Mouse (Mus musculus): ENCODE results near the gene Map2k4. TPM values are rescaled to one million over a fixed set of nuclear protein-coding genes. Genes with fewer than 3 reads are reported as not detected.

The Map2k4 gene
- polyA plus RNA-seq, 1 experiment from 2014 or later, result 72.1 TPM

DNA sequence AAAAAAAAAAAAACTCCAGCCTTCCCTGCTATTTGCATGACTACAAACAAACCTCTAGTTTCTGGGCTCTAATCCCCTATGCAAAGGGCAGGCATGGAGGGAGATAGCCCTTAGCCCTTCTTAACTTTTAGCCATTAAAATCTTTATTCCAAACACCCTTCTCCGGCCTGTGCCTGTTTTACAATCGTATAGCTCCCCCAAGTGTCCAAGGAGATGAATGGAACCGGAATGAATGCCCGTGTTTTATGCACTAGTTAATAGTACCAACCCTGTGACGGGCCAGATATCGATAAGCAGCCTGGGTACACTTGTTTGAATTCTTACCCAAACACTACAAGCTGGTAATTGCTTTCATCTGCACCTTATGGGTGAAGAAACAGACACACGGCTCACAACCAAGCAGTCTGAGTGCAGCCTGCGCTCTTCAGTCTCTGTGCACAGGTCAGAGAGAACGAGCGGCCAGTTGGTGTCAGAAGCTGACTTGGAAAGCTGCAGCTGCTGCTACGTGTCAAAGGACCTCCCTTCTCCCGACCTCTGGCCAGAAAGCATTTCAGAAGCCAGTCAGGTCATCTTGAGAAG is 109.2 kb downstream of the Map2k4 start:
- 37% methylated on average over 12 of the region's 12 CpGs for WGBS
- H3K4me2 ChIP-seq (replicated peaks), result peak overlapping the region; percentile 28
- ATAC-seq, result peak; percentile 50
- 0 out of 2 replicates have a peak, but pooled peaks cover 2% of the 10 kb centered on the region for H3K4me1 ChIP-seq (replicated peaks)
- no peaks in the 10 kb centered on the region for H3K27me3 ChIP-seq
- H3K9ac ChIP-seq (replicated peaks), result 0 out of 2 replicates have a peak overlapping the region, but pooled peaks have one; percentile 10
- no peak overlapping the region for H3K4me3 ChIP-seq (replicated peaks)
- no peak overlapping the region for H3K27ac ChIP-seq
- no peaks in the 10 kb centered on the region for H3K9me3 ChIP-seq
- no peaks in the 10 kb centered on the region for H3K36me3 ChIP-seq

DNA sequence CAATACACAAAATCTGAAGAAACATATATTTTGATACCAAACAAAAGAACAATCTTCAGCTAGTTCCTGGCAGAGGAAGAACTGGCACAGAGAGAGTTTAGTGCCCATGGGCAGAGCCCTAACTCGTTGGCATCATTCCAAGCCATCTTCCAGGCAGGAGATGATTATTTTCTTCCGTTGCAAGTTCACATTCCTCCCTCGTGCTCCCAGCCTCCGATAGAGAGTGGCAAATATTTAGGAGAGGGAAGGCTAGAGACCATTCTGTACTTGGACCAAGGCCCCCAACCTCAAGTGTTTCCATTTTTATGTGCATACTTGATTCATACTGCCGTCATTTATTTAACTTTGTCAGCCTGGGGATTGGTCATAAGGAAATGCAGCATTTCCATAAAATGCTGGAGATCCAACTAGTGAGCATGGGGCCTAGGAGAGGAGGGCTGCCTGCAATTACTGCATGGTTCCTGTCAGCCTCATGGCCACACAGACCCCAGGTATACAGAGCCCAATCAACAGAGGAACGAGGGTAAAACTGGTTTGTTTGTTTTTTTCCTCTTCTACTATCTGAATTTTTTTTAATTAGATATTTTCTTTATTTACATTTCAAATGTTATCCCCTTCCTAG is 120.6 kb downstream of the Map2k4 start:
- Histone ChIP-seq H3K36me3 (no peaks in the 10 kb centered on the region), H3K9ac (replicated peaks) (no peak overlapping the region), H3K4me1 (replicated peaks) (0 out of 2 replicates have a peak, but pooled peaks cover 3% of the 10 kb centered on the region), H3K27me3 (no peaks in the 10 kb centered on the region), H3K27ac (no peak overlapping the region), H3K4me2 (replicated peaks) (no peak overlapping the region), H3K4me3 (replicated peaks) (no peak overlapping the region), H3K9me3 (no peaks in the 10 kb centered on the region)
- 75% methylated on average over 6 of the region's 6 CpGs for WGBS
- ATAC-seq, result no peak

DNA sequence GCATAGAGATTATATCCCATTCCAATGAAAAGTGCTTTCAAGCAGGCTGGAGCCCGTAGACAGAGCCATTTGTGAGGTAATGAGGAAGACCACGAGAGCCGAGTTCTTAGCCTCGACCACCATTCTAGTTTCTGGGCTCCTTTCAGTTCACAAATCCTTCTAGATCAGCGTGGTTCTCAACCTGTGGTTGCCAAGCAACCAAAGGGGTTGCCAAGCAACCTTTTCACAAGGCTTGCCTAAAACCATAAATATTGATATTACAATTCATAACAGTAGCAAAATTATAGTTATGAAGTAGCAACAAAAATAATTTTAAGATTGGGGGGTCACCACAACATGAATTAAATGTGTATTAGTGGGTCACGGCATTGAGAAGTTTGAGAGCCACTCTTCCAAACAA is 123.2 kb downstream of the Map2k4 start:
- no peak for ATAC-seq

DNA sequence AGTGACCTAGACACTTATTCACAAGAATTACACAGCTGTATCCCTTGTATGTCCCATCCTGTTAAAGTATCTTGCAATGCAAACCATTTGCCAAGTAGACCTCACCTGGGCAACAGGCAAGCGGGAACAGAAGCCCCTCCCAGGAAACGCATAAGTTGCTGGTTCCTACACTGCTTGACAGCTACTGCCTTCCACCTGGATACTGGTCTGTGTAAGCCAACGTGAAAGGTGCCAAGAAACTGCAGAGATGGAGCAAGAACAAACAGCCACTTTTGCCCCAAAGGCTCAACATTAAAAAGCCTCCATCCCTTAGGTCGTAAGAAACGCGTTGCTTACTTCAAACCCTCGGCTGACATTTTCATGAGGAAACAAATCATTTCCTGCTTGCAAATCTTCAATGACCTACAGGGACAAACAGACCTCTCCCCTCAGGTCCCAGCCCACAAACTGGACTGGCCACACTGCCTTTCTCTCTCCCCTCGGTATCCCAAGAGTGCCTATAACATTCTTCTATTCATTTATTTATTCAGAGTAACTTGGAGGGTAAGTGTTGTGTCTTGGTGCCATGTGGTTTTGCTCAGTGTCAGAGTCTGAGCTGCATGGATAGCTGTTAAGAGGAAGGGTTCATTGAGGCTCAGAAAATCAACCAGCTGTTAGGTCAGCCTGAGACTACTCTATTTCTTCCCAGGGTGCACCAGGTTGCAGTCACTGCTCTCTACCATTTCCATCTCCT is 126.1 kb downstream of the Map2k4 start:
- no peak overlapping the region for H3K9ac ChIP-seq (replicated peaks)
- no peak for ATAC-seq
- WGBS, result 89% methylated on average over 8 of the region's 8 CpGs
- no peak overlapping the region for H3K4me3 ChIP-seq (replicated peaks)
- H3K36me3 ChIP-seq, result no peaks in the 10 kb centered on the region
- no peaks in the 10 kb centered on the region for H3K9me3 ChIP-seq
- 0 out of 2 replicates have a peak, but pooled peaks cover 3% of the 10 kb centered on the region for H3K4me1 ChIP-seq (replicated peaks)
- no peaks in the 10 kb centered on the region for H3K27me3 ChIP-seq
- H3K4me2 ChIP-seq (replicated peaks), result no peak overlapping the region
- H3K27ac ChIP-seq, result no peak overlapping the region

More for the DNA sequence above, 123.2 kb downstream of the Map2k4 start:
- no peak overlapping the region for H3K4me2 ChIP-seq (replicated peaks)
- no peaks in the 10 kb centered on the region for H3K9me3 ChIP-seq
- H3K9ac ChIP-seq (replicated peaks), result no peak overlapping the region
- no peak overlapping the region for H3K27ac ChIP-seq
- H3K36me3 ChIP-seq, result no peaks in the 10 kb centered on the region
- H3K27me3 ChIP-seq, result no peaks in the 10 kb centered on the region
- WGBS, result 51% methylated on average over 6 of the region's 6 CpGs
- no peak overlapping the region for H3K4me3 ChIP-seq (replicated peaks)
- 0 out of 2 replicates have a peak, but pooled peaks cover 3% of the 10 kb centered on the region for H3K4me1 ChIP-seq (replicated peaks)

DNA sequence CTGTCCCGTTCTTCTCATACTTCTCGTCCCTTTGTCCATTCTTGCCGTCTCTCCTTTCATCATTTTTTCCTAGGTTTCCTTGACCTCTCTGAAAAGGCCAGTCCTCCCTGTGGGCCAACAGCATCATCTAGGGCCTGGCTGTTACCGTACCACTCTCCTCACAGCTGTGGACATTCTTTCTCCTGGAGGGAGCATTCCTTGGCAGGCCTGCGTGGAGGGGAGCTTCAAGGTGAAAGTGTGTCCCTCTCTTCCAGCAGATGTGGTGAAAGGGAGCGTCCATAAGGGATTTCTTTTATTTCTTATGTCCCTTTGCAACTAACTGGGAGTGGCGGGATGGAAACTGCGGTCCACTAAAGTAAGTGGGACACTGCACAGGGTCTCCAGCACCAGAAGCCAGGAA is 134.2 kb downstream of the Map2k4 start:
- Histone ChIP-seq H3K9me3 (no peaks in the 10 kb centered on the region), H3K27ac (no peak overlapping the region)

DNA sequence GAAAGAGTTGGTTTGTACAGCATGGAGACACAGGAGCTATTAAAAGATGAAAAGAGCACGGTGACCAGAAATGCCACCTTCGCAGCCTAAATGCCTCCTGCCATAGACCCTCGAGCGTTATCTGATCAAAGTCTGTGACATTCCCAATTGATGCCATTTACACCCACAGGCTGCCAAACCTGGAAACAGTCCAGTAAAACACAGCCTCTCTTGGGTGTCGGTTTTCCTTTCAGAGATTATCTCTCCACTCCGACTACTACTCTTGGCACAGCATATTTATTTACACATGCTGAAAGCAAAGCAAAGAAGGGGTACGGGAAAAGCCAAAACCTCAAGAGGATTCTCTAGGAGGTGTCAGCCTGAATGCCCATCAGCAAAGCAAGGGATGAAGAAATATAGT is 136.7 kb downstream of the Map2k4 start:
- 81% methylated on average over 7 of the region's 7 CpGs for WGBS
- Histone ChIP-seq H3K36me3 (no peaks in the 10 kb centered on the region), H3K4me1 (replicated peaks) (no peaks in the 10 kb centered on the region), H3K9me3 (no peaks in the 10 kb centered on the region), H3K4me2 (replicated peaks) (no peak overlapping the region), H3K27me3 (no peaks in the 10 kb centered on the region), H3K9ac (replicated peaks) (no peak overlapping the region), H3K4me3 (replicated peaks) (no peak overlapping the region), H3K27ac (no peak overlapping the region)
- ATAC-seq, result no peak

More for the DNA sequence above, 134.2 kb downstream of the Map2k4 start:
- no peak overlapping the region for H3K4me3 ChIP-seq (replicated peaks)
- H3K4me2 ChIP-seq (replicated peaks), result no peak overlapping the region
- H3K9ac ChIP-seq (replicated peaks), result no peak overlapping the region
- ATAC-seq, result no peak
- H3K4me1 ChIP-seq (replicated peaks), result no peaks in the 10 kb centered on the region
- no peaks in the 10 kb centered on the region for H3K27me3 ChIP-seq
- WGBS, result 89% methylated on average over 8 of the region's 8 CpGs
- H3K36me3 ChIP-seq, result no peaks in the 10 kb centered on the region

DNA sequence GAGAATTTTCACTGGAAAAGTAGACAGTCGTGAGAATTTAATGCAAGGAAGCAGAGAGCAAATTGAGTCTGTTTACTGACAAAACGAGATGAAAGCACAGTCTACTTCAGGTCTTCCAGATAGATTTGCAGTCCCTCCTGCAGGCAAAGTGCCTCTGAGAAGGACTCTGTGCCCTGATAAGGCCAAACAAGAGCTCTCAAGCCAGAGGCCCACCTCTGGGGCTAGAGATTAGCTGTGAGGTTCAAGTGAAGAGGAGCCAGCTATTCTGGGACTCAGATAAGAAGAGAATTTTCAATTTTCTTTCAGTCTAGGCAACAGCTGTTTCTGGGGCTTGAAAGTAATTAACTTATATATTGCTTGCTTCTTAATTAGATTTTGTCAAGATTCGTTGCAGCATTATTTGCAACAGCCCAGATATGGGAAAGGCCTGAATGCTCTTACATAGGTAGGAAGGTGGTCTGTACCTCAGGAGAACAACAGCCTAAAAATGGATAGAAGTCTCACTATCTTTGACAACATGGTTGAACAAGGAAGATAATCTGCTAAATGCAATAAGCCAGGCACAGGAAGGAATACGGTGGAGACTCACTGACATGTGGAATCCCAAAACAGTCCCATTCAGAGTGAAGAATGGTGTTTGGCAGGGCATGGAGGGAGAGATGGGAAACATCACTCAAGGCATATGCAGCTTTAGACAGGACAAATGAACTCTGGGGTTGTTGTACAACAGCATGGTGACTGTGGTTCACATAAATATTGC is 138.0 kb downstream of the Map2k4 start:
- Histone ChIP-seq H3K4me2 (replicated peaks) (no peak overlapping the region), H3K4me1 (replicated peaks) (no peaks in the 10 kb centered on the region), H3K9me3 (no peaks in the 10 kb centered on the region), H3K27ac (no peak overlapping the region), H3K27me3 (no peaks in the 10 kb centered on the region), H3K4me3 (replicated peaks) (no peak overlapping the region), H3K36me3 (no peaks in the 10 kb centered on the region), H3K9ac (replicated peaks) (no peak overlapping the region)
- ATAC-seq, result no peak
- 68% methylated on average over 4 of the region's 4 CpGs for WGBS

DNA sequence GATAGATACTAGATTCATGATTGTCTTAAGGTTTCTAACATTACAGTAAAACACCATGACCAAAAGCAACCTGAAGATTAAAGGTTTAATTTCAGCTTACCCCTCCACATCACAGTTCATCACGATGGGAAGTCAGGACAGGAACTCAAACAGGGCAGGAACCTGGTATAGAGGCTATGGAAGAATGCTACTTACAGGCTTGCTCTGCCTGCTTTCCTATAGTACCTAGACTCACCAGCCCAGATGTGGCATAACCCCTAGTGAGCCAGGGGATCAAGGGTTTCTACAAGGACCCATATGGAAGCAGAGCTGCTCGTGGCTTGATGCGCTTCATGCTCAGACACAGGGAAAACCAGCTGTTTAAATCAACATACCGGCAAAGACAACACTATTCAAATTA is 138.6 kb downstream of the Map2k4 start:
- no peak for ATAC-seq
- H3K27me3 ChIP-seq, result no peaks in the 10 kb centered on the region
- no peaks in the 10 kb centered on the region for H3K4me1 ChIP-seq (replicated peaks)
- H3K4me3 ChIP-seq (replicated peaks), result no peak overlapping the region
- H3K36me3 ChIP-seq, result no peaks in the 10 kb centered on the region
- 86% methylated on average over 4 of the region's 4 CpGs for WGBS
- H3K27ac ChIP-seq, result no peak overlapping the region
- H3K9ac ChIP-seq (replicated peaks), result no peak overlapping the region
- H3K4me2 ChIP-seq (replicated peaks), result no peak overlapping the region
- no peaks in the 10 kb centered on the region for H3K9me3 ChIP-seq

DNA sequence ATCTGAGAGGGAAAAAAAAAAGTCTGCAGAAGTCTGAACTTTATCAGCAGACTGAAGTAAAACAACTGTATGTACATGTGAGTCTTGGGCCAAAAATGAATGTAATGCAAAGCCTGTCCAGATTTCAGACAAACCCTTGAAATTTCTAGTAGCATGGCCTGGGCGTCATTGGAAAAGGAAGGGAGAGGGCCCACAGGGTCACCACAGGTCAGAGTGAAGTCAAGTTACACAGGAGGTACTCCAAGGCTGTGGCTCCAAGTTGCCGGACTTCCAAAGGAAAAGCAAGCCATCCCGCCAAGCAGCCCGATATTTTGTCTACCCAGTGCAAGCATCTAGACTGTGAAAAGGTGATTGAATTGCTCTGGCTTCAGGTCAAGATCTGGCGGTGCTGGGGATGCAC is 141.8 kb downstream of the Map2k4 start:
- Histone ChIP-seq H3K9me3 (no peaks in the 10 kb centered on the region), H3K4me2 (replicated peaks) (no peak overlapping the region), H3K27me3 (no peaks in the 10 kb centered on the region), H3K4me1 (replicated peaks) (no peaks in the 10 kb centered on the region), H3K36me3 (no peaks in the 10 kb centered on the region), H3K4me3 (replicated peaks) (no peak overlapping the region), H3K27ac (no peak overlapping the region), H3K9ac (replicated peaks) (no peak overlapping the region)
- ATAC-seq, result no peak
- WGBS, result 94% methylated on average over 5 of the region's 5 CpGs

DNA sequence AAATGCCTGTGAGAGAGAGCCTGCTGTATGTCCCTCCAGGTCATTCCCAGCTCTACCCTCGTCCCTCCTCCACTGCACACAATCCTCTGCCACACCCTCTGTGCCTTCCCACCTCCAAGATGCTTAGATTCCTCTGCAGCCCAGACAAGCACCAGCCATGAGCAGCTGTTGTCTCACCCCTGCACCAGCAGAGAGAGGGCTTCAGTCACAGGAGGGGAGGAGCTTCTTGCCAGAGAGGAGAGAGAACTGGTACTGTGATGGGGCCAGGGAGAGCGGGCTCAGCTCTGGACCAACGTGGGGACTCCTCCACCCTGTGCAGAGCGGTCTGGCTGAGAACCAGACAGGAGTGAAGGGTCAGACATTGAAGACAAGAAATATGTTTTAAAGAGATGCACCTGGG is 143.6 kb downstream of the Map2k4 start:
- 65% methylated on average over 4 of the region's 4 CpGs for WGBS
- no peak for ATAC-seq

DNA sequence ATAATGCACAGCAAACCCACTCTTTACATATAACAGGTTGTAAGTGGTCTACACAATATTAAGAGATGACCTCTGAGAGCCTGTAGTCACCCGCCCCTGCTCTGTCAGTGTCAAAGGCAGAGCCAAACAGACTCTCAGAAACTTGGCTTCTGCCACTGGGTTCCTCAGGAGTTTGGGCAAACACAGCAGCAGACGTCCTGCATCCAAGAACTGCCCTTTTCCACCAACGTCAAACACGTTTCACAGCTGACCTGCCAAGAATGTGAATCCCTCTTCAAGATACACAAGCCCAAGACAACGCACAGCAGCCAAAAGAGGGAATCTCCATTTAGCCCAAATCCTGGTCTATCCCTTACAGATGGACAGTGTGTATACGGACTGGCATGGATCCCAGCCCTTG is 147.8 kb downstream of the Map2k4 start:
- Histone ChIP-seq H3K9ac (replicated peaks) (no peak overlapping the region), H3K36me3 (no peaks in the 10 kb centered on the region), H3K4me3 (replicated peaks) (no peak overlapping the region), H3K4me2 (replicated peaks) (no peak overlapping the region), H3K4me1 (replicated peaks) (no peaks in the 10 kb centered on the region), H3K27ac (no peak overlapping the region), H3K9me3 (no peaks in the 10 kb centered on the region), H3K27me3 (no peaks in the 10 kb centered on the region)
- 80% methylated on average over 6 of the region's 6 CpGs for WGBS
- ATAC-seq, result no peak

More for the DNA sequence above, 143.6 kb downstream of the Map2k4 start:
- no peak overlapping the region for H3K27ac ChIP-seq
- H3K4me2 ChIP-seq (replicated peaks), result no peak overlapping the region
- H3K4me1 ChIP-seq (replicated peaks), result no peaks in the 10 kb centered on the region
- no peak overlapping the region for H3K4me3 ChIP-seq (replicated peaks)
- H3K27me3 ChIP-seq, result no peaks in the 10 kb centered on the region
- H3K9me3 ChIP-seq, result no peaks in the 10 kb centered on the region
- H3K9ac ChIP-seq (replicated peaks), result no peak overlapping the region
- H3K36me3 ChIP-seq, result no peaks in the 10 kb centered on the region
